In the genomic region with DNA sequence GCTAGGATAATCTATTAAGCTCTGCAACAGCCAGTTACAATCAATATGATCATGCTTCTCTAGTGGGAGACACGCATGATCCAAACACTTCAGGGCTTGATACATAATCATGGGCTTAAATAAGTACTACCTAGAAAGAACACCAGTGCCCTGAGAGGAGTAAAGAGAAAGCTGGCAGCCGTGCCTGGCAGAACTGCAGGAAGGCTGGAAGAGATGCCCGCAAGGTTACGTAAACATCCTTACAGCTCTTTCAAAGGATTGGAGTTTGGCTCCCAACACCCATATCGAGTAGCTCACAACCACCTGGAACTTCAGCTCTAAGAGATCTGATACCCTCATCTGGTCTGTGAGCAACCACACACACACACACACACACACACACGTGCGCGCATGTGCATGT, we compare ENCODE assay signal across 12 mouse cellular contexts.
A peak's percentile ranks its signal among the peaks of the same experiment; 100 is the strongest.
DNase-seq lines count a peak whose midpoint lies in the region; ATAC-seq lines count a peak whose summit lies in the region.
"Had no signal": no experiment of that assay in that cellular context is flagged by ENCODE, and none has a peak within 500 bp of the region (broad histone marks: within the 10 kb centered on the region; RNA-seq: fewer than 3 reads in every experiment).

No protein-coding gene starts in this region.

- DNase-seq in frontal cortex, postnatal 36 days (ENCODE audit: low spot score in 2 of 2): no peak
- DNase-seq in layer of hippocampus, postnatal 25 days (ENCODE audit: extremely low spot score in 1 of 2, low spot score in 1 of 2): no peak
- no peak for DNase-seq in layer of hippocampus, adult 9-10 months (ENCODE audit: low spot score)
- DNase-seq: cerebellum, adult 2 months; kidney, adult 2 months; layer of hippocampus, adult 9-11 months; liver had no signal

- H3K4me2 ChIP-seq in midbrain, embryonic 12.5 days (replicated peaks): no peak overlapping the region
- no peak overlapping the region for H3K4me2 ChIP-seq in midbrain, embryonic 16.5 days (ENCODE audit: low read length)
- no peak overlapping the region for H3K4me2 ChIP-seq in lung, embryonic 16.5 days (ENCODE audit: low read depth, low read length)
- H3K4me2 ChIP-seq in forebrain, embryonic 12.5 days: no peak overlapping the region

- no peaks in the 10 kb centered on the region for H3K27me3 ChIP-seq in midbrain, embryonic 12.5 days
- H3K27me3 ChIP-seq in midbrain, embryonic 16.5 days (ENCODE audit: control insufficient read depth, insufficient read depth, low read depth, low read length): no peaks in the 10 kb centered on the region
- H3K27me3 ChIP-seq in lung, embryonic 16.5 days (ENCODE audit: control insufficient read depth, insufficient read depth, low read depth, low read length): no peaks in the 10 kb centered on the region
- H3K27me3 ChIP-seq in forebrain, embryonic 12.5 days: no peaks in the 10 kb centered on the region

- no peaks in the 10 kb centered on the region for H3K9me3 ChIP-seq in midbrain, embryonic 12.5 days
- no peaks in the 10 kb centered on the region for H3K9me3 ChIP-seq in midbrain, embryonic 16.5 days (replicated peaks; ENCODE audit: control insufficient read depth, low read length, poor library complexity, severe bottlenecking)
- H3K9me3 ChIP-seq in lung, embryonic 16.5 days (ENCODE audit: control insufficient read depth, low read length): no peaks in the 10 kb centered on the region
- H3K9me3 ChIP-seq in forebrain, embryonic 12.5 days: no peaks in the 10 kb centered on the region

- H3K27ac ChIP-seq in midbrain, embryonic 12.5 days (replicated peaks): 0 out of 2 replicates have a peak overlapping the region, but pooled peaks have one; percentile 20
- H3K27ac ChIP-seq in midbrain, embryonic 16.5 days (ENCODE audit: low read length): no peak overlapping the region
- H3K27ac ChIP-seq in lung, embryonic 16.5 days (ENCODE audit: low read length): no peak overlapping the region
- H3K27ac ChIP-seq in forebrain, embryonic 12.5 days: no peak overlapping the region

- no peak overlapping the region for H3K4me3 ChIP-seq in midbrain, embryonic 12.5 days
- no peak overlapping the region for H3K4me3 ChIP-seq in midbrain, embryonic 16.5 days (ENCODE audit: low read depth, low read length)
- H3K4me3 ChIP-seq in lung, embryonic 16.5 days (ENCODE audit: low read length): no peak overlapping the region
- H3K4me3 ChIP-seq in forebrain, embryonic 12.5 days (replicated peaks): no peak overlapping the region

- peak; percentile 69 for ATAC-seq in frontal cortex, adult (ENCODE audit: low TSS enrichment)
- ATAC-seq in midbrain, embryonic 12.5 days (ENCODE audit: low FRiP score, low read depth): no peak
- no peak for ATAC-seq in midbrain, embryonic 16.5 days
- peak; percentile 35; the same call in 1 of the 2 replicates for ATAC-seq in lung, embryonic 16.5 days (ENCODE audit: low read depth)
- ATAC-seq in forebrain, embryonic 12.5 days (ENCODE audit: low FRiP score): no peak

- 83% methylated on average over 8 of the region's 8 CpGs for WGBS in midbrain, embryonic 12.5 days
- 82% methylated on average over 8 of the region's 8 CpGs for WGBS in midbrain, embryonic 16.5 days
- 46% methylated on average over 8 of the region's 8 CpGs for WGBS in lung, embryonic 16.5 days
- WGBS in forebrain, embryonic 12.5 days: 86% methylated on average over 8 of the region's 8 CpGs

- peaks cover 6% of the 10 kb centered on the region; the same call in 1 of the 2 replicates for H3K4me1 ChIP-seq in midbrain, embryonic 12.5 days
- peaks cover 6% of the 10 kb centered on the region; the same call in 1 of the 2 replicates for H3K4me1 ChIP-seq in midbrain, embryonic 16.5 days (ENCODE audit: control insufficient read depth, insufficient read depth, low read length)
- peaks cover 52% of the 10 kb centered on the region for H3K4me1 ChIP-seq in lung, embryonic 16.5 days (replicated peaks; ENCODE audit: control insufficient read depth, insufficient read depth, low read length)
- H3K4me1 ChIP-seq in forebrain, embryonic 12.5 days: peaks cover 18% of the 10 kb centered on the region

- H3K36me3 ChIP-seq in midbrain, embryonic 12.5 days: no peaks in the 10 kb centered on the region
- H3K36me3 ChIP-seq in midbrain, embryonic 16.5 days (ENCODE audit: control insufficient read depth, insufficient read depth, low read length): no peaks in the 10 kb centered on the region
- H3K36me3 ChIP-seq in lung, embryonic 16.5 days (ENCODE audit: control insufficient read depth, insufficient read depth, low read length): no peaks in the 10 kb centered on the region
- no peaks in the 10 kb centered on the region for H3K36me3 ChIP-seq in forebrain, embryonic 12.5 days (replicated peaks)

- H3K9ac ChIP-seq in midbrain, embryonic 12.5 days (replicated peaks): no peak overlapping the region
- H3K9ac ChIP-seq in midbrain, embryonic 16.5 days (ENCODE audit: low read depth, low read length): no peak overlapping the region
- H3K9ac ChIP-seq in lung, embryonic 16.5 days (ENCODE audit: low read length): no peak overlapping the region
- no peak overlapping the region for H3K9ac ChIP-seq in forebrain, embryonic 12.5 days

Comparison
In these comparisons a context has a peak if more than half of its experiments do, and no peak if none do; other contexts are left out.
1. ATAC-seq: peak in frontal cortex, adult (single experiment) and lung, embryonic 16.5 days (single experiment); none in midbrain, embryonic 12.5 days (single experiment), midbrain, embryonic 16.5 days (single experiment) and forebrain, embryonic 12.5 days (single experiment).